Mouse (Mus musculus): ENCODE results near the gene Olfr824. TPM values are rescaled to one million over a fixed set of nuclear protein-coding genes. Genes with fewer than 3 reads are reported as not detected.

Gene Olfr824
- polyA plus RNA-seq (2017; shearing (Covaris generic)) = not detected

DNA sequence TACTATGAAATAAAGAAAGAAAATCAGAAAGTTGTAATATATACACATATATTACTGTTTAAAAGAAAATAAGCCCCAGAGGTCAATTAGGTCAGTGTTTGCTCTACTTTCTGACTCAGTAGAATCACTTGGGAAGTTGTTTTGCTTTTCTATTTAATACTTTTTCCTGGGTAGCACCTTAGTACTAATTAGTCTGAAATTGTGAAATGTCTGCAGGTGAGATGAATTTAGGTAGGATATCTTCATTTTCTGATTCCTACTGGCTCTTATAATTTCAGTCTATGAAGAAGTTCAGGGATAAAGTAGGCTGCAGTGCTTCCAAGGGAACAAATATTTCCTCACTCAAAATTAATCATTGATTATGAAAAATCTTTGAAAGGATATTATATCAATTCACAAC, at the start of gene Olfr824:
TSS of gene Olfr824 (minus strand) at position 101 of the 400 bp plus-strand sequence.

DNA sequence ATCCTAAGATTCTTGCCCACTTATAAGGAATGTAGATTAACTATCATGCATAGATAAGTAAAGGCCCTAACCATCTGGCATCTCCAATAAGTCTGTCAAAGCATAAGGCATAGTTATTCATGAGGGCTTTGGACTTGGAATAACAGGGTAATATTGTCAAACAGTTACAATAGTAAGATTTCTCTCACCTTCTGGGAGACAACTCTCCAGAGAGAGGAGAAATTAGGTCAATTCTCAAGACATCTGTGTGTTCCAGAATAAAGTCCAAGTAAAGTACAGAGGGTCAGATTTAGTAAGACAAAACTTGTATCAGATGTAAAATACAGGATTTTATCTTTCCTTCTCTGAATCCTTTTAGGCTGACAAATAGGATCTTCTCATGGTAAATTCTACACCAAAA, 36.9 kb upstream of the Olfr824 start, which contains the start of gene Olfr825:
TSS of gene Olfr825 (minus strand) at position 101 of the 400 bp plus-strand sequence.

DNA sequence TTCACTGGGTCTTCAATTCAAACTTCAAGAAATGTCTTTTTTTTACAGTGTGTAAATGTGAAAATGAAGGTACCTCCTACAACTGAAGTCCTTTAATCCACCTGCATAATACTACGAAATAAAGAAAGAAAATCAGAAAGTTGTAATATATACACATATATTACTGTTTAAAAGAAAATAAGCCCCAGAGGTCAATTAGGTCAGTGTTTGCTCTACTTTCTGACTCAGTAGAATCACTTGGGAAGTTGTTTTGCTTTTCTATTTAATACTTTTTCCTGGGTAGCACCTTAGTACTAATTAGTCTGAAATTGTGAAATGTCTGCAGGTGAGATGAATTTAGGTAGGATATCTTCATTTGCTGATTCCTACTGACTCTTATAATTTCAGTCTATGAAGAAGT, 14.5 kb downstream of the Olfr824 start, which contains the start of gene Olfr823:
TSS of gene Olfr823 (minus strand) at position 101 of the 400 bp plus-strand sequence.

Other genes with a start within 250 kb of the Olfr824 start
- not detected for gene Olfr815, start 224.1 kb downstream of the Olfr824 start, polyA plus RNA-seq (2017; shearing (Covaris generic))
- gene Olfr816, start 214.4 kb downstream of the Olfr824 start, polyA plus RNA-seq (2017; shearing (Covaris generic)) = 0.34 TPM
- not detected for gene Olfr818, start 180.9 kb downstream of the Olfr824 start, polyA plus RNA-seq (2017; shearing (Covaris generic))
- not detected for gene Olfr819, start 162.7 kb downstream of the Olfr824 start, polyA plus RNA-seq (2017; shearing (Covaris generic))
- gene Olfr247, start 153.9 kb downstream of the Olfr824 start, polyA plus RNA-seq (2017; shearing (Covaris generic)) = not detected
- 0.21 TPM for gene Gm10310, start 144.9 kb downstream of the Olfr824 start, polyA plus RNA-seq (2017; shearing (Covaris generic))
- gene Olfr820, start 117.4 kb downstream of the Olfr824 start, polyA plus RNA-seq (2017; shearing (Covaris generic)) = not detected
- not detected for gene Olfr821, start 99.7 kb downstream of the Olfr824 start, polyA plus RNA-seq (2017; shearing (Covaris generic))
- 0.14 TPM for gene Olfr822, start 58.8 kb downstream of the Olfr824 start, polyA plus RNA-seq (2017; shearing (Covaris generic))
- not detected for gene Olfr823, start 14.6 kb downstream of the Olfr824 start, polyA plus RNA-seq (2017; shearing (Covaris generic))
- gene Olfr825, start 36.8 kb upstream of the Olfr824 start, polyA plus RNA-seq (2017; shearing (Covaris generic)) = not detected
- 0.30 TPM for gene Olfr826, start 54.2 kb upstream of the Olfr824 start, polyA plus RNA-seq (2017; shearing (Covaris generic))
- not detected for gene Olfr827, start 84.4 kb upstream of the Olfr824 start, polyA plus RNA-seq (2017; shearing (Covaris generic))
- gene Neurod4, start 150.2 kb upstream of the Olfr824 start, polyA plus RNA-seq (2017; shearing (Covaris generic)) = not detected
- 208 TPM for gene Tespa1, start 192.9 kb upstream of the Olfr824 start, polyA plus RNA-seq (2017; shearing (Covaris generic))